Mouse (Mus musculus) embryonic facial prominence, embryonic 10.5 days (tissue): ENCODE data around the gene Dvl2. TPM values are rescaled to one million over a fixed set of nuclear protein-coding genes. Genes with fewer than 3 reads are reported as not detected.

Experiments used
- DNase-seq: peaks from one replicate; pipeline ENCODE4 v3.0.0-alpha.2; 2017; ENCODE audit warnings: low spot score
- H3K27ac ChIP-seq: fragments of 300-500 bp; sonication (generic); replicated peaks from 2 replicates; pipeline ENCODE4 v1.5.1; 2016; ENCODE audit warnings: mild to moderate bottlenecking
- H3K27me3 ChIP-seq: fragments of 300-500 bp; sonication (generic); replicated peaks from 2 replicates; pipeline ENCODE4 v1.6.1; 2016; ENCODE audit warnings: low read depth, mild to moderate bottlenecking; ENCODE audit not compliant: poor library complexity, severe bottlenecking
- H3K36me3 ChIP-seq: fragments of 300-500 bp; sonication (generic); replicated peaks from 2 replicates; pipeline ENCODE4 v1.6.1; 2016; ENCODE audit warnings: mild to moderate bottlenecking, moderate library complexity
- H3K4me1 ChIP-seq: fragments of 300-500 bp; sonication (generic); 2 replicates; pipeline ENCODE4 v1.6.1; 2016
- H3K4me3 ChIP-seq: fragments of 300-500 bp; sonication (generic); 2 replicates; pipeline ENCODE4 v1.5.1; 2016; ENCODE audit warnings: mild to moderate bottlenecking, moderate library complexity
- H3K9me3 ChIP-seq: fragments of 300-500 bp; sonication (generic); 2 replicates; pipeline ENCODE4 v1.6.1; 2016; ENCODE audit warnings: mild to moderate bottlenecking
- WGBS: fragments of 180-500 bp; shearing (Covaris S2); methylation state at CpG from one replicate; pipeline ENCODE4 v1.1.7; 2016; 5-methylcytosine and 5-hydroxymethylcytosine counted together
- microRNA counts: library from miRNA; unstranded; fragments of <30 nt; microRNA quantifications from one replicate; lab custom pipeline; 2017
- microRNA-seq: library from miRNA; unstranded; fragments of <30 nt; microRNA quantifications from one replicate; pipeline ENCODE4, GENCODE M21; 2017
- polyA plus RNA-seq: library from polyadenylated mRNA; unstranded; fragments of >200 nt; fragmentation: Nextera tagmentation; extraction: Ambion mirVana; gene quantifications from 2 replicates; pipeline ENCODE4 v1.2.1, GENCODE M21; 2016

Dvl2 gene
- polyA plus RNA-seq, 1 experiment from 2014 or later, result 59.0 TPM

DNA sequence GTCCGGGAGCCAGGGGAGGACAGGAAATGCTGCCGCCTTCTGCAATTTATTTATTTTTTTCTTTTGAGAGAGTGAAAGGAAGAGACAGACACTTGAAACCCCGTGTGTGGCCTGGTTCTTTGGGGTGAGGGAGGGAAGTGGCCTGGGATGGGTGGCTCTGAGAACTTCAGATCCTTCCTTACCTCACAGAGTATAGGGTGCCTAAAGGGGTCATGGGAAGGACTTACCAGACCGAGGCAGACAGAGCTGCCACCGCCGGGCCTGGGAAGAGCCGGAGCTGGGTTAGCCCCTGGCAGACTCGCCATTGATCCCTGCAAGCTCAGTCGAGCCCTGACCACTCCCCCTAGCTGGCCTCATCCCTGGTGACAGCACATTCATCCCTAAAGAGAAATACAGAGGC lies 45.0 kb downstream of the Dvl2 start:
- H3K4me3 ChIP-seq, result 0 out of 2 replicates have a peak overlapping the region, but pooled peaks have one; percentile 5
- H3K9me3 ChIP-seq, result no peaks in the 10 kb centered on the region
- WGBS, result 30% methylated on average over 9 of the region's 9 CpGs
- DNase-seq, result no peak
- H3K27ac ChIP-seq, result peak overlapping the region; percentile 57; the same call in 1 of the 2 replicates
- peaks cover 52% of the 10 kb centered on the region for H3K36me3 ChIP-seq
- H3K4me1 ChIP-seq, result peaks cover 28% of the 10 kb centered on the region
- H3K27me3 ChIP-seq, result no peaks in the 10 kb centered on the region

DNA sequence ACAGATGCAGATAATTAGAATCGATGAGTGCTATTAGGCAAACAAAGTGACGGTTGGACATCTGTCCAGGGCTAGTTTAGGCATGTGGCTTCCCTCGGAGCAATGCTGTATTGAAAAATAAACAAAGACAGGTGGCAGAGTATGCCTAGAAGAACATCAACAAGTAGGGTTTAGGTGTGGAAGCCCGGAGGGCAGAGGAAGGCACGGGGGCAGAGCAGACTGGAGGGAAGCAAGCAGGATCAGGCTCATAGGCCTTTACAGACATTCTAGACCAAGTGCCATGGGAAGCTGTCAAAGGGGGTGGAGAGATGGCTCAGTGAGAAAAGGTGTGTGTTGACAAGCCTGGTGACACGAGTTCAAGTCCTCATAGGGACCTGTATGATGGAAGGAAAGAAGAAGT lies 49.0 kb downstream of the Dvl2 start:
- 51% methylated on average over 6 of the region's 6 CpGs for WGBS
- DNase-seq, result no peak

GRCm38 (mm10) chr11:70049816-70050215 lies 49.4 kb downstream of the Dvl2 start:
- peaks cover 8% of the 10 kb centered on the region for H3K27me3 ChIP-seq
- no peak overlapping the region for H3K27ac ChIP-seq
- peaks cover 18% of the 10 kb centered on the region for H3K4me1 ChIP-seq
- H3K9me3 ChIP-seq, result no peaks in the 10 kb centered on the region
- H3K36me3 ChIP-seq, result peaks cover 9% of the 10 kb centered on the region
- no peak for DNase-seq
- H3K4me3 ChIP-seq, result no peak overlapping the region
- WGBS, result 61% methylated on average over 10 of the region's 10 CpGs

More for the DNA sequence above, 49.0 kb downstream of the Dvl2 start:
- H3K27ac ChIP-seq, result no peak overlapping the region
- no peaks in the 10 kb centered on the region for H3K9me3 ChIP-seq
- H3K4me3 ChIP-seq, result no peak overlapping the region
- H3K4me1 ChIP-seq, result peaks cover 23% of the 10 kb centered on the region
- H3K27me3 ChIP-seq, result 0 out of 2 replicates have a peak, but pooled peaks cover 6% of the 10 kb centered on the region
- peaks cover 13% of the 10 kb centered on the region for H3K36me3 ChIP-seq

- DNase-seq, result no peak
- H3K4me1 ChIP-seq, result peaks cover 30% of the 10 kb centered on the region
- H3K27ac ChIP-seq, result no peak overlapping the region
- H3K9me3 ChIP-seq, result no peaks in the 10 kb centered on the region
- no peak overlapping the region for H3K4me3 ChIP-seq
- WGBS, result 81% methylated on average over 7 of the region's 7 CpGs
- peaks cover 16% of the 10 kb centered on the region for H3K27me3 ChIP-seq
- H3K36me3 ChIP-seq, result no peaks in the 10 kb centered on the region
Measured at GRCm38 (mm10) chr11:70053156-70053555, 52.8 kb downstream of the Dvl2 start.

- 81% methylated on average over 10 of the region's 10 CpGs for WGBS
- no peak for DNase-seq
- no peak within 1 kb of the TSS for H3K27ac ChIP-seq
- no peak within 1 kb of the TSS for H3K4me3 ChIP-seq
- no peaks in the 10 kb centered on the region for H3K9me3 ChIP-seq
- H3K27me3 ChIP-seq, result peaks cover 16% of the 10 kb centered on the region
- H3K36me3 ChIP-seq, result no peaks in the 10 kb centered on the region
- H3K4me1 ChIP-seq, result peaks cover 27% of the 10 kb centered on the region
Measured at GRCm38 (mm10) chr11:70053898-70054570, 53.6 kb downstream of the Dvl2 start, which contains the start of gene Asgr1. Gene Asgr1 (plus strand): TSS chr11:70054085.

DNA sequence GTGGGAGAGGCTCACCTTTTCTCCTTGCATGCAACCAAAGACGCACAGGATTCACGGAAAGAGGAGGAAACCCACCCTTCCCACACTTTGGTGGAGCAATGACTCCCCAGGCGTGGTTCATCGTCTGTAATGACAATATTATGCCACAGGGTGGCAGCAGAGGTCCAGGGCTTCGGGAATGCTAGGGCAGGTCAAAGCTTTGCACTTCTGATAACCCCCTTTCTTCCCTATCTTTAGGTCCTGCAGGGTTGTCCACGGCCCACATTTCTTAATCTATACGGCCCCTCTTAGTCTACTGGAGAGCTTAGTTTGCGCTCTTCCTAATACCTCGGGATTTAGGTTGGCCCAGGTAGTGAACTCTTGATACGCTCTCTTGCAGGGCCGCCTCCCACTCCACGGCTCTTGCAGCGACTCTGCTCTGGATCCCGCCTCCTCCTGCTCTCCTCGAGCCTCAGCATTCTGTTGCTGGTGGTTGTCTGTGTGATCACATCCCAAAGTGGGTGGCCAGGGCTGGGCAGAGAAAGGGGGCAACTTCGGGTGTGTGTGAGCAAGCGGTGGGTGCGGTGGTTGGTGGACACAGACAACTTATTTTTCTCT lies 55.3 kb downstream of the Dvl2 start:
- Histone ChIP-seq H3K27ac (no peak overlapping the region; the same call in 1 of the 2 replicates), H3K4me3 (peak overlapping the region; percentile 31), H3K4me1 (peaks cover 22% of the 10 kb centered on the region), H3K9me3 (no peaks in the 10 kb centered on the region), H3K27me3 (peaks cover 16% of the 10 kb centered on the region), H3K36me3 (no peaks in the 10 kb centered on the region)
- 25% methylated on average over 18 of the region's 18 CpGs for WGBS
- DNase-seq, result peak; percentile 82

DNA sequence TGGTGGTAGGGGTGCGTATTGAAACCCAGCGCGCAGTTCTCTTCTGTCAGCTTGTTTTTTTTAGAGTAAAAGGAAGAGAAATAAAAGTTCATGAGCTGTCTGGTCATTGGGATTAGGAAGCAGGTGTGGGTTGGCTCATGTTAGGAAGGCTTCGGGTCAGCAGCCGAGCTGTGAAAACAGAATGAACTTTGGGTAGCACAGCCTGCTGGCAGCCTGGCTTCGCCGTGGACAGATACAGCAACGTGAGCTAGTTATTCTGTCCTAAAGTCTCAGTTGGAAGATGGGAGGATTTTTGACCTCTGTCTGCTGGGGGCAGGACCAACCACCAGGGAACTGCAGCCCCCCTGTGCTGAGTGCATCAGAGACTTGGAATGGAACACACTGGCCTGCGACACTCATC lies 57.4 kb downstream of the Dvl2 start:
- H3K4me1 ChIP-seq, result peaks cover 22% of the 10 kb centered on the region
- no peak for DNase-seq
- H3K9me3 ChIP-seq, result no peaks in the 10 kb centered on the region
- no peaks in the 10 kb centered on the region for H3K36me3 ChIP-seq
- WGBS, result 80% methylated on average over 9 of the region's 9 CpGs
- no peak overlapping the region for H3K4me3 ChIP-seq
- H3K27me3 ChIP-seq, result peaks cover 16% of the 10 kb centered on the region
- H3K27ac ChIP-seq, result no peak overlapping the region

DNA sequence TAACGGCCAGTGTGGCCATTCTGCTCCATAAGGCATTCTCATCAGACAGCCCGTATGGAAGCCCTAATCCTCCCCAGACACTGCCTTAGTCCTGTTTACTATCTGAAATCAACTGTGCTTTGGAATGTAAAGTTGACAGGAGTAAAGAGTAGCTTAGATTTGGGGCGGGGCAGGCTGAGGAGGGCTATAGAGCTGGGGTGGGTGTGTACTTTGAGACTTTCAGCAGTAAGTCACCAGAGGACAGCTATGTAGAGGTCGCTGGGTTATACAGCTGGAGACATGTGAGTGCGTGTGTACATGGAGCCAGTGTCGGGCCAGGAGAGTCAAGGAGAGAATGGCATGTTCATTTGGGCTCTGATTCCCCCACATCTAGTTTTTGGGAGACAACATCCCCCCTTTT lies 59.5 kb downstream of the Dvl2 start:
- H3K27ac ChIP-seq, result no peak overlapping the region
- H3K27me3 ChIP-seq, result peaks cover 7% of the 10 kb centered on the region
- H3K36me3 ChIP-seq, result no peaks in the 10 kb centered on the region
- no peak overlapping the region for H3K4me3 ChIP-seq
- DNase-seq, result no peak
- WGBS, result 68% methylated on average over 6 of the region's 6 CpGs
- H3K9me3 ChIP-seq, result peaks cover 4% of the 10 kb centered on the region
- H3K4me1 ChIP-seq, result peaks cover 22% of the 10 kb centered on the region

MicroRNAs encoded within 50 kb of the gene (microRNA counts, 519-probe panel; counts per million panel counts)
- microRNA mmu-miR-324-3p (lab: Ali Mortazavi, UCI) (188 counts per million, percentile 57 among the panel's probes with 10 or more counts), microRNA mmu-miR-324-5p (lab: Ali Mortazavi, UCI) (3,697 counts per million, percentile 74 among the panel's probes with 10 or more counts)

Small RNA genes lying within 50 kb of the gene (microRNA-seq; reads per million reads assigned to microRNA genes)
- gene Gm44349, result not detected
- 3,416 reads per million, percentile 86 among the genes with 10 or more reads in this experiment for gene Mir324

Other genes starting within 250 kb of the Dvl2 start
- gene Polr2a, start 242.0 kb upstream of the Dvl2 start, polyA plus RNA-seq, result 31.3 and 34.9 TPM in 2 replicates
- 0.12 TPM in 1 of 2 replicates, not detected in the other for gene Slc35g3, start 238.6 kb upstream of the Dvl2 start, polyA plus RNA-seq
- gene Zbtb4, start 234.7 kb upstream of the Dvl2 start, polyA plus RNA-seq, result 0.55 and 1.0 TPM in 2 replicates
- gene Chrnb1, start 204.7 kb upstream of the Dvl2 start, polyA plus RNA-seq, result 1.4 and 2.3 TPM in 2 replicates
- 0.91 and 0.93 TPM in 2 replicates for gene Fgf11, start 198.7 kb upstream of the Dvl2 start, polyA plus RNA-seq
- gene Tmem102, start 195.0 kb upstream of the Dvl2 start, polyA plus RNA-seq, result 2.1 and 2.7 TPM in 2 replicates
- not detected in 2 replicates for gene Gm39566, start 185.3 kb upstream of the Dvl2 start, polyA plus RNA-seq
- not detected in 2 replicates for gene Spem2, start 182.1 kb upstream of the Dvl2 start, polyA plus RNA-seq
- 0.14 TPM in 1 of 2 replicates, not detected in the other for gene Spem1, start 178.4 kb upstream of the Dvl2 start, polyA plus RNA-seq
- 4.7 and 5.4 TPM in 2 replicates for gene Nlgn2, start 162.8 kb upstream of the Dvl2 start, polyA plus RNA-seq
- gene Tmem256, start 162.1 kb upstream of the Dvl2 start, polyA plus RNA-seq, result 321 and 340 TPM in 2 replicates
- 106 and 111 TPM in 2 replicates for gene Plscr3, start 154.2 kb upstream of the Dvl2 start, polyA plus RNA-seq
- gene Tnk1, start 141.9 kb upstream of the Dvl2 start, polyA plus RNA-seq, result 2.3 and 3.1 TPM in 2 replicates
- 0.31 TPM in 1 of 2 replicates, not detected in the other for gene Tmem95, start 122.6 kb upstream of the Dvl2 start, polyA plus RNA-seq
- gene Kctd11, start 119.2 kb upstream of the Dvl2 start, polyA plus RNA-seq, result 6.8 and 7.0 TPM in 2 replicates
- 1.3 and 1.5 TPM in 2 replicates for gene Acap1, start 105.1 kb upstream of the Dvl2 start, polyA plus RNA-seq
- gene 2810408A11Rik, start 99.6 kb upstream of the Dvl2 start, polyA plus RNA-seq, result 14.7 and 14.8 TPM in 2 replicates
- 10.9 and 11.1 TPM in 2 replicates for gene Neurl4, start 99.5 kb upstream of the Dvl2 start, polyA plus RNA-seq
- 87.6 and 89.1 TPM in 2 replicates for gene Gps2, start 86.7 kb upstream of the Dvl2 start, polyA plus RNA-seq
- 2,818 and 3,035 TPM in 2 replicates for gene Eif5a, start 78.6 kb upstream of the Dvl2 start, polyA plus RNA-seq
- 5.1 and 5.8 TPM in 2 replicates for gene Ybx2, start 64.8 kb upstream of the Dvl2 start, polyA plus RNA-seq
- gene Slc2a4, start 52.4 kb upstream of the Dvl2 start, polyA plus RNA-seq, result 18.6 and 23.7 TPM in 2 replicates
- 56.3 and 56.4 TPM in 2 replicates for gene Cldn7, start 35.8 kb upstream of the Dvl2 start, polyA plus RNA-seq
- gene Ctdnep1, start 19.4 kb upstream of the Dvl2 start, polyA plus RNA-seq, result 23.9 and 25.3 TPM in 2 replicates
- gene Elp5, start 18.1 kb upstream of the Dvl2 start, polyA plus RNA-seq, result 157 and 161 TPM in 2 replicates
- 317 and 331 TPM in 2 replicates for gene Gabarap, start 9.5 kb upstream of the Dvl2 start, polyA plus RNA-seq
- gene Phf23, start 4.8 kb upstream of the Dvl2 start, polyA plus RNA-seq, result 96.5 and 98.3 TPM in 2 replicates
- gene Acadvl, start 14.8 kb downstream of the Dvl2 start, polyA plus RNA-seq, result 42.2 and 46.3 TPM in 2 replicates
- gene Dlg4, start 16.3 kb downstream of the Dvl2 start, polyA plus RNA-seq, result 12.6 and 13.2 TPM in 2 replicates
- gene Asgr1, start 53.5 kb downstream of the Dvl2 start, polyA plus RNA-seq, result 0.55 and 0.70 TPM in 2 replicates
- not detected in 2 replicates for gene Asgr2, start 92.0 kb downstream of the Dvl2 start, polyA plus RNA-seq
- 0.14 TPM in 1 of 2 replicates, not detected in the other for gene Mgl2, start 129.7 kb downstream of the Dvl2 start, polyA plus RNA-seq
- 0.26 TPM in 1 of 2 replicates, not detected in the other for gene Clec10a, start 155.6 kb downstream of the Dvl2 start, polyA plus RNA-seq
- gene Slc16a11, start 212.2 kb downstream of the Dvl2 start, polyA plus RNA-seq, result 0.72 and 1.2 TPM in 2 replicates
- gene Slc16a13, start 220.5 kb downstream of the Dvl2 start, polyA plus RNA-seq, result 11.6 and 11.7 TPM in 2 replicates
- gene Bcl6b, start 229.2 kb downstream of the Dvl2 start, polyA plus RNA-seq, result 5.0 and 7.2 TPM in 2 replicates
- gene 0610010K14Rik, start 237.3 kb downstream of the Dvl2 start, polyA plus RNA-seq, result 210 and 215 TPM in 2 replicates
- gene Gm21988, start 239.2 kb downstream of the Dvl2 start, polyA plus RNA-seq, result 7.9 and 10.7 TPM in 2 replicates
- gene Rnasek, start 239.2 kb downstream of the Dvl2 start, polyA plus RNA-seq, result 96.4 and 106 TPM in 2 replicates